Mouse (Mus musculus) ovary, postnatal 14 days (tissue): ENCODE measurements around the gene Lin28b.

Source experiments
- DNase-seq: peaks from one replicate; pipeline ENCODE4 v3.0.0; 2022; ENCODE audit warnings: low spot score

The Lin28b gene

GRCm38 (mm10) chr10:45485761-45486602, at the start of gene Lin28b:
Lin28b (minus strand) TSS chr10:45486395.
- DNase-seq: no peak

GRCm38 (mm10) chr10:45511764-45512163, 25.6 kb upstream of the Lin28b start:
- DNase-seq: no peak

- no peak for DNase-seq
These were observed 24.5 kb upstream of the Lin28b start for GRCm38 (mm10) chr10:45510662-45511061.

GRCm38 (mm10) chr10:45500259-45500658, 14.1 kb upstream of the Lin28b start:
- DNase-seq: no peak

- DNase-seq: no peak
These were observed 380 bp upstream of the Lin28b start for GRCm38 (mm10) chr10:45486603-45486946.

- DNase-seq: no peak
These were observed 902 bp downstream of the Lin28b start for GRCm38 (mm10) chr10:45485226-45485760.

- no peak for DNase-seq
These were observed 3.0 kb downstream of the Lin28b start for GRCm38 (mm10) chr10:45483210-45483609.

GRCm38 (mm10) chr10:45473663-45474333, 12.4 kb downstream of the Lin28b start:
- DNase-seq: no peak

GRCm38 (mm10) chr10:45473143-45473484, 13.1 kb downstream of the Lin28b start:
- no peak for DNase-seq

- no peak for DNase-seq
These were observed 13.6 kb downstream of the Lin28b start for GRCm38 (mm10) chr10:45472431-45473142.

GRCm38 (mm10) chr10:45471321-45471720, 14.9 kb downstream of the Lin28b start:
- no peak for DNase-seq

- DNase-seq: no peak
These were observed 16.0 kb downstream of the Lin28b start for GRCm38 (mm10) chr10:45470079-45470739.

GRCm38 (mm10) chr10:45469027-45469996, 16.9 kb downstream of the Lin28b start:
- no peak for DNase-seq

- DNase-seq: no peak
These were observed 17.8 kb downstream of the Lin28b start for GRCm38 (mm10) chr10:45468180-45468915.

GRCm38 (mm10) chr10:45458637-45459036, 27.6 kb downstream of the Lin28b start:
- DNase-seq: no peak

GRCm38 (mm10) chr10:45458074-45458473, 28.1 kb downstream of the Lin28b start:
- DNase-seq: no peak

- DNase-seq: no peak
These were observed 39.6 kb downstream of the Lin28b start for GRCm38 (mm10) chr10:45446625-45447024.

GRCm38 (mm10) chr10:45446215-45446614, 40.0 kb downstream of the Lin28b start:
- no peak for DNase-seq

GRCm38 (mm10) chr10:45422372-45422771, 63.8 kb downstream of the Lin28b start:
- DNase-seq: no peak

- no peak for DNase-seq
These were observed 74.1 kb downstream of the Lin28b start for GRCm38 (mm10) chr10:45412144-45412543.
